Mouse (Mus musculus): ENCODE results near the gene Rrp36. TPM values are rescaled to one million over a fixed set of nuclear protein-coding genes. Genes with fewer than 3 reads are reported as not detected.

The Rrp36 gene
- polyA plus RNA-seq, 1 experiment from 2014 or later, result 51.8 TPM

- WGBS, result 58% methylated on average over 6 of the region's 6 CpGs
- Histone ChIP-seq H3K4me1 (ENCODE audit: control insufficient read depth, insufficient read depth, low read length) (peaks cover 30% of the 10 kb centered on the region), H3K9ac (ENCODE audit: low read depth, low read length) (peak overlapping the region; percentile 97; the same call in 1 of the 2 replicates)
Observed at GRCm38 (mm10) chr17:46627409-46627808, 46.7 kb downstream of the Rrp36 start.

GRCm38 (mm10) chr17:46624598-46624997 lies 49.6 kb downstream of the Rrp36 start:
- Histone ChIP-seq H3K27me3 (ENCODE audit: control insufficient read depth, insufficient read depth, low read depth, low read length) (no peaks in the 10 kb centered on the region), H3K4me3 (ENCODE audit: low read depth, low read length) (no peak overlapping the region), H3K36me3 (ENCODE audit: control insufficient read depth, insufficient read depth, low read length) (no peaks in the 10 kb centered on the region), H3K4me2 (ENCODE audit: low read length) (no peak overlapping the region), H3K9ac (ENCODE audit: low read depth, low read length) (no peak overlapping the region), H3K4me1 (ENCODE audit: control insufficient read depth, insufficient read depth, low read length) (peaks cover 33% of the 10 kb centered on the region), H3K27ac (ENCODE audit: low read length) (no peak overlapping the region), H3K9me3 (replicated peaks; ENCODE audit: control insufficient read depth, low read length, poor library complexity, severe bottlenecking) (no peaks in the 10 kb centered on the region)
- WGBS, result 78% methylated on average over 12 of the region's 12 CpGs
- ATAC-seq, result no peak

More at GRCm38 (mm10) chr17:46627409-46627808, 46.7 kb downstream of the Rrp36 start:
- no peak for ATAC-seq
- H3K36me3 ChIP-seq (ENCODE audit: control insufficient read depth, insufficient read depth, low read length), result peaks cover 5% of the 10 kb centered on the region
- peak overlapping the region; percentile 65 for H3K4me2 ChIP-seq (ENCODE audit: low read length)
- H3K4me3 ChIP-seq (ENCODE audit: low read depth, low read length), result peak overlapping the region; percentile 96; the same call in 1 of the 2 replicates
- no peaks in the 10 kb centered on the region for H3K27me3 ChIP-seq (ENCODE audit: control insufficient read depth, insufficient read depth, low read depth, low read length)
- H3K27ac ChIP-seq (ENCODE audit: low read length), result no peak overlapping the region
- no peaks in the 10 kb centered on the region for H3K9me3 ChIP-seq (replicated peaks; ENCODE audit: control insufficient read depth, low read length, poor library complexity, severe bottlenecking)

GRCm38 (mm10) chr17:46623819-46624557 lies 50.2 kb downstream of the Rrp36 start:
- ATAC-seq, result no peak
- 33% methylated on average over 10 of the region's 10 CpGs for WGBS
- no peak overlapping the region for H3K9ac ChIP-seq (ENCODE audit: low read depth, low read length)
- no peaks in the 10 kb centered on the region for H3K36me3 ChIP-seq (ENCODE audit: control insufficient read depth, insufficient read depth, low read length)
- H3K4me2 ChIP-seq (ENCODE audit: low read length), result no peak overlapping the region
- no peaks in the 10 kb centered on the region for H3K9me3 ChIP-seq (replicated peaks; ENCODE audit: control insufficient read depth, low read length, poor library complexity, severe bottlenecking)
- no peaks in the 10 kb centered on the region for H3K27me3 ChIP-seq (ENCODE audit: control insufficient read depth, insufficient read depth, low read depth, low read length)
- H3K4me1 ChIP-seq (ENCODE audit: control insufficient read depth, insufficient read depth, low read length), result peaks cover 38% of the 10 kb centered on the region
- no peak overlapping the region for H3K4me3 ChIP-seq (ENCODE audit: low read depth, low read length)
- H3K27ac ChIP-seq (ENCODE audit: low read length), result no peak overlapping the region

- Histone ChIP-seq H3K4me1 (ENCODE audit: control insufficient read depth, insufficient read depth, low read length) (peaks cover 40% of the 10 kb centered on the region), H3K27me3 (ENCODE audit: control insufficient read depth, insufficient read depth, low read depth, low read length) (no peaks in the 10 kb centered on the region), H3K4me2 (ENCODE audit: low read length) (no peak overlapping the region), H3K9me3 (replicated peaks; ENCODE audit: control insufficient read depth, low read length, poor library complexity, severe bottlenecking) (no peaks in the 10 kb centered on the region), H3K9ac (ENCODE audit: low read depth, low read length) (no peak overlapping the region), H3K4me3 (ENCODE audit: low read depth, low read length) (no peak overlapping the region), H3K27ac (ENCODE audit: low read length) (no peak overlapping the region), H3K36me3 (ENCODE audit: control insufficient read depth, insufficient read depth, low read length) (no peaks in the 10 kb centered on the region)
- 88% methylated on average over 11 of the region's 11 CpGs for WGBS
- ATAC-seq, result no peak
Observed at GRCm38 (mm10) chr17:46622269-46622668, 51.9 kb downstream of the Rrp36 start.

DNA sequence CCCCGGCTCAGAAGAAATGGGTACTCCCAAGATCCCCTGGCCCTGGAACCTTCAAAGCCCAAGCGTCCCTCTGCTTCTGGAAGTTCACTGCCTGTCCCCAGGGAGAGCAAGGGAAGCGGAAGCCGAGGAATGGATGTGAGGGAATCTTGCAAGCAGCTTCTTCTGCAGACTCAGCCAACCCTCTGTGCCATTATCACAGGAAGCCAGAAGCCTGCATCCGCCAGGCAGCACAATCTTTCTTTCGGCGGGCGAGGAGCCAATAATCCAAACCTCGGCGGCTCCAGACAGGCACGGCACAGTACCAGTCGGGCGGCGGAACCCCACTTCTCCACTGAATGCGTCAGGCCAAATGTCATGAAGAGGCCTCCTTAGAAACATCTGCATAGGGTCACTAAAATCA lies 52.8 kb downstream of the Rrp36 start:
- Histone ChIP-seq H3K36me3 (ENCODE audit: control insufficient read depth, insufficient read depth, low read length) (no peaks in the 10 kb centered on the region), H3K4me3 (ENCODE audit: low read depth, low read length) (no peak overlapping the region), H3K27me3 (ENCODE audit: control insufficient read depth, insufficient read depth, low read depth, low read length) (no peaks in the 10 kb centered on the region), H3K9me3 (replicated peaks; ENCODE audit: control insufficient read depth, low read length, poor library complexity, severe bottlenecking) (no peaks in the 10 kb centered on the region), H3K4me2 (ENCODE audit: low read length) (no peak overlapping the region; the same call in 1 of the 2 replicates), H3K9ac (ENCODE audit: low read depth, low read length) (no peak overlapping the region), H3K27ac (ENCODE audit: low read length) (peak overlapping the region; percentile 6; the same call in 1 of the 2 replicates), H3K4me1 (ENCODE audit: control insufficient read depth, insufficient read depth, low read length) (peaks cover 38% of the 10 kb centered on the region)
- WGBS, result 64% methylated on average over 15 of the region's 15 CpGs
- ATAC-seq, result no peak

- Histone ChIP-seq H3K36me3 (ENCODE audit: control insufficient read depth, insufficient read depth, low read length) (no peaks in the 10 kb centered on the region), H3K4me1 (ENCODE audit: control insufficient read depth, insufficient read depth, low read length) (peaks cover 38% of the 10 kb centered on the region), H3K4me2 (ENCODE audit: low read length) (peak overlapping the region; percentile 27), H3K9me3 (replicated peaks; ENCODE audit: control insufficient read depth, low read length, poor library complexity, severe bottlenecking) (no peaks in the 10 kb centered on the region), H3K27ac (ENCODE audit: low read length) (peak overlapping the region; percentile 66), H3K27me3 (ENCODE audit: control insufficient read depth, insufficient read depth, low read depth, low read length) (no peaks in the 10 kb centered on the region), H3K9ac (ENCODE audit: low read depth, low read length) (peak overlapping the region; percentile 49; the same call in 1 of the 2 replicates), H3K4me3 (ENCODE audit: low read depth, low read length) (no peak overlapping the region; the same call in 1 of the 2 replicates)
- 0 out of 2 replicates have a peak, but pooled peaks have one; percentile 22 for ATAC-seq
- 35% methylated on average over 16 of the region's 16 CpGs for WGBS
Observed at GRCm38 (mm10) chr17:46619683-46620357, 54.3 kb downstream of the Rrp36 start.

GRCm38 (mm10) chr17:46618769-46619682 lies 55.1 kb downstream of the Rrp36 start:
- H3K4me1 ChIP-seq (ENCODE audit: control insufficient read depth, insufficient read depth, low read length), result peaks cover 32% of the 10 kb centered on the region
- no peaks in the 10 kb centered on the region for H3K27me3 ChIP-seq (ENCODE audit: control insufficient read depth, insufficient read depth, low read depth, low read length)
- H3K36me3 ChIP-seq (ENCODE audit: control insufficient read depth, insufficient read depth, low read length), result no peaks in the 10 kb centered on the region
- H3K9ac ChIP-seq (ENCODE audit: low read depth, low read length), result peak overlapping the region; percentile 49
- no peak overlapping the region; the same call in 1 of the 2 replicates for H3K4me3 ChIP-seq (ENCODE audit: low read depth, low read length)
- H3K27ac ChIP-seq (ENCODE audit: low read length), result peak overlapping the region; percentile 66
- H3K4me2 ChIP-seq (ENCODE audit: low read length), result peak overlapping the region; percentile 27
- ATAC-seq, result 0 out of 2 replicates have a peak, but pooled peaks have one; percentile 33
- WGBS, result 7% methylated on average over 27 of the region's 27 CpGs
- no peaks in the 10 kb centered on the region for H3K9me3 ChIP-seq (replicated peaks; ENCODE audit: control insufficient read depth, low read length, poor library complexity, severe bottlenecking)

DNA sequence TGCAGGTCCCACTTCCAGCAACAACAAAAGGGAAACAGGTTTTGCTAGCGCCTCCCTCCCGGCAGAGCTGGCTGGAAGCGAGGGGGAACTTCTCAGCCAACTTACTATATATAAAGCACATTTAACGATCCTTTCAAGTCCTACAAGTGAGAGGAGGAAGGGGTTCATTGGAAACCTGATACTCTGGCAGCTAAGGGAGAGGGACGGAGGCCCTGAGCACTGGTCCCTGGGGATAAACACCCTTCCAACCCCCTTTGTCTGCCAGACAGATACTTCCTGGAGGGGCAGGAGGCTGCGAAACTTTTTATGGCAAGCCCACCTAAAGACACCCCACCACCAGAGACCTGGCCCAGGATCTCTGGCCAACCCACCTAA lies 55.8 kb downstream of the Rrp36 start:
- peak overlapping the region; percentile 27; the same call in 1 of the 2 replicates for H3K4me2 ChIP-seq (ENCODE audit: low read length)
- no peak overlapping the region for H3K4me3 ChIP-seq (ENCODE audit: low read depth, low read length)
- H3K4me1 ChIP-seq (ENCODE audit: control insufficient read depth, insufficient read depth, low read length), result peaks cover 29% of the 10 kb centered on the region
- H3K27me3 ChIP-seq (ENCODE audit: control insufficient read depth, insufficient read depth, low read depth, low read length), result no peaks in the 10 kb centered on the region
- peak overlapping the region; percentile 66 for H3K27ac ChIP-seq (ENCODE audit: low read length)
- no peak for ATAC-seq
- WGBS, result 13% methylated on average over 6 of the region's 6 CpGs
- no peaks in the 10 kb centered on the region for H3K9me3 ChIP-seq (replicated peaks; ENCODE audit: control insufficient read depth, low read length, poor library complexity, severe bottlenecking)
- H3K9ac ChIP-seq (ENCODE audit: low read depth, low read length), result peak overlapping the region; percentile 49; the same call in 1 of the 2 replicates
- H3K36me3 ChIP-seq (ENCODE audit: control insufficient read depth, insufficient read depth, low read length), result no peaks in the 10 kb centered on the region
